Mouse (Mus musculus): Measurements from ENCODE around the gene Pou6f2. TPM values are rescaled to one million over a fixed set of nuclear protein-coding genes. Genes with fewer than 3 reads are reported as not detected.

The Pou6f2 gene
- polyA plus RNA-seq (2012; rRNA removed), result not detected in 2 replicates

DNA sequence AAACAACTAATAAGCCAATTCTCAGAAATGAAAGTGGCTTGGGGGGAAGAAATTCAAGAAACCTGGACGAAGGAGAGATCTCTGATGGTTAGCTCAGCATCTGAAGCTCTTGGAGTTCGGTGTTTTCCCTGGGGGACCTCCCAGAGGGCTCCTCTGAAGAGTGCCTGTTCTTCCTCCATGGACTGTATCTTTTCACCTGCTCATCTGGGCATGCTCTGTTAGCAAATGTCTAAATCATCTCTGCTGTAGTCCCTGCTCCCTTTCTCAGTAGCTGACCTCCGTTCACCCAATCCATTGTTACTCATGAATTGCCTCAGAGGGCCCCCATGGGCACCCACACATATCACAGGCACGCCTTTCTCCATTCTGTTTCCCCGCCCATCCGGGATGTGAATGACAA is at the start of gene Pou6f2:
Pou6f2 (minus strand) TSS at position 101 of the 400 bp plus-strand sequence.
- no peak within 1 kb of the TSS for H3K27ac ChIP-seq (ENCODE audit: insufficient read depth, low read depth, low read length)
- H3K36me3 ChIP-seq (ENCODE audit: control insufficient read depth, insufficient read depth, low read length), result no peaks in the 10 kb centered on the region
- H3K4me1 ChIP-seq (ENCODE audit: control insufficient read depth, insufficient read depth, low read length), result no peaks in the 10 kb centered on the region
- no peaks in the 10 kb centered on the region; the same call in 1 of the 2 replicates for H3K27me3 ChIP-seq (replicated peaks; ENCODE audit: control insufficient read depth, insufficient read depth, low read length)
- no peak for TF ChIP-seq CTCF (conservative IDR thresholded peaks at IDR 0.05; ENCODE audit: insufficient read depth, insufficient read length, low read depth, low read length)
- TF ChIP-seq POLR2A (IDR thresholded peaks at IDR 0.05; ENCODE audit: low read depth, low read length), result no peak
- 83% methylated on average over 6 of the region's 6 CpGs for WGBS
- DNase-seq, result no peak
- no peak within 1 kb of the TSS for H3K4me3 ChIP-seq (ENCODE audit: insufficient read depth, low read depth, low read length)

DNA sequence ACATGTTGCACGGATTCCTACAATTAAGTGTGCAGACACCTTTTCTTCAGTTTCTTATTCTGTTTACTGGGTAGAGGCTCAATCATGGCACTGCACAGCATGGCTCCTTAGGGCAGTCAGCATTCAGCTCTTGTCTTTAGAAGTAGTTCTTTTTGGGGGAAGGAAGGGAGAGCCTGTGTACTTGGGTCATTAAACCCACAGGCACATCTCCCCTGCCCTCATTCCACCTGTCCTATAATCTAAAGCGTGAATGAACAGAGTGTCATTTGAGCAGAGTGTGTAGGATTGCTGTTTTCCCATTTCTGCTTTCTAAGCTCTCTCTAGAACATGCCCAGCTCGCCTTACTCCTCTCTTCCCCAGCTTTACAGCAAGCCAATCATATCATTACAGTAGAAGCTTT is 42.4 kb upstream of the Pou6f2 start:
- Histone ChIP-seq H3K4me3 (ENCODE audit: insufficient read depth, low read depth, low read length) (no peak overlapping the region), H3K27ac (ENCODE audit: insufficient read depth, low read depth, low read length) (no peak overlapping the region), H3K4me1 (ENCODE audit: control insufficient read depth, insufficient read depth, low read length) (no peaks in the 10 kb centered on the region), H3K36me3 (ENCODE audit: control insufficient read depth, insufficient read depth, low read length) (no peaks in the 10 kb centered on the region), H3K27me3 (replicated peaks; ENCODE audit: control insufficient read depth, insufficient read depth, low read length) (no peaks in the 10 kb centered on the region; the same call in 1 of the 2 replicates)
- no peak for TF ChIP-seq POLR2A (IDR thresholded peaks at IDR 0.05; ENCODE audit: low read depth, low read length)
- no peak for TF ChIP-seq CTCF (conservative IDR thresholded peaks at IDR 0.05; ENCODE audit: insufficient read depth, insufficient read length, low read depth, low read length)
- DNase-seq, result no peak
- 36% methylated on average over 3 of the region's 3 CpGs for WGBS

DNA sequence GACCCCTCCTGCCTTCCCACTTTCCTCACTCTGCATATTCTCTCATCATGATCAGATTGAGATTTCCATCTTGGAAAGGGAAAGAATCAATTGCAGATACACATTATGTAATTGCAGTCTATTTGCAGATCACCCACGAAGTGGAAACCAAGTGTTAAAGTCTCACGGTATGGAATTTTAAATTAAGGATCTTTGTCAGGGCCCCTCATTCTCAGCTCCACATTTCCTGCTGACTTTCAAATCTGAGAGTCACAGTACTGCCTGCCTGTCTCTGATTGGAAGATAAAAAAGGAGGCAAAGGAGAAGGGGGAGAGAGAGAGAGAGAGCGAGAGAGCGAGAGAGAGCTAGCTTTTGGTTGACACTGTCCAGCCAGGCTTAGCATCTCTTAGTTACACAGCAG is 9.8 kb downstream of the Pou6f2 start:
- Histone ChIP-seq H3K4me1 (ENCODE audit: control insufficient read depth, insufficient read depth, low read length) (no peaks in the 10 kb centered on the region), H3K27me3 (replicated peaks; ENCODE audit: control insufficient read depth, insufficient read depth, low read length) (no peaks in the 10 kb centered on the region), H3K36me3 (ENCODE audit: control insufficient read depth, insufficient read depth, low read length) (no peaks in the 10 kb centered on the region), H3K4me3 (ENCODE audit: insufficient read depth, low read depth, low read length) (no peak overlapping the region), H3K27ac (ENCODE audit: insufficient read depth, low read depth, low read length) (no peak overlapping the region)
- no peak for DNase-seq
- 87% methylated on average over 4 of the region's 4 CpGs for WGBS
- no peak for TF ChIP-seq POLR2A (IDR thresholded peaks at IDR 0.05; ENCODE audit: low read depth, low read length)
- TF ChIP-seq CTCF (conservative IDR thresholded peaks at IDR 0.05; ENCODE audit: insufficient read depth, insufficient read length, low read depth, low read length), result no peak

DNA sequence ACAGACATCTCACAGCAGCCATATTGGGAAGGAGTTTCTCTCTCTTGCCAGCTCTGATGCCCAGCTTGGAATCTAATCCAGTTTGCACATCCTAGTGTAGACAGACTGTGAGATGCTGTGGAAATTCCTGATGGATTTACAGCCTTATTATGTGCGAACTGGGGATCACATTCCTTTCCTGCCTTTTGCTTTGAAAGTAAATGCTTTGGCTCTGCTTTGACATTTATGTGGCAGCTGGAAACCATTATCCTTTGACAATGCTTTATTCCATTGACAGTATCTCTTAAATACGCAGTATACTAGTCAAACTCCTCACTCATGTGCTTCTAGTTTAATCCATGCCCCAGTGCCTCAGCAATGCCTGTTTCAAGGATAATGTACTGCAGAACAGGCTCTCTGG is 34.1 kb downstream of the Pou6f2 start:
- H3K4me1 ChIP-seq (ENCODE audit: control insufficient read depth, insufficient read depth, low read length), result no peaks in the 10 kb centered on the region
- no peak overlapping the region for H3K27ac ChIP-seq (ENCODE audit: insufficient read depth, low read depth, low read length)
- 18% methylated on average over 2 of the region's 2 CpGs for WGBS
- no peaks in the 10 kb centered on the region for H3K27me3 ChIP-seq (replicated peaks; ENCODE audit: control insufficient read depth, insufficient read depth, low read length)
- no peak overlapping the region for H3K4me3 ChIP-seq (ENCODE audit: insufficient read depth, low read depth, low read length)
- no peak for DNase-seq
- H3K36me3 ChIP-seq (ENCODE audit: control insufficient read depth, insufficient read depth, low read length), result no peaks in the 10 kb centered on the region
- no peak for TF ChIP-seq CTCF (conservative IDR thresholded peaks at IDR 0.05; ENCODE audit: insufficient read depth, insufficient read length, low read depth, low read length)

DNA sequence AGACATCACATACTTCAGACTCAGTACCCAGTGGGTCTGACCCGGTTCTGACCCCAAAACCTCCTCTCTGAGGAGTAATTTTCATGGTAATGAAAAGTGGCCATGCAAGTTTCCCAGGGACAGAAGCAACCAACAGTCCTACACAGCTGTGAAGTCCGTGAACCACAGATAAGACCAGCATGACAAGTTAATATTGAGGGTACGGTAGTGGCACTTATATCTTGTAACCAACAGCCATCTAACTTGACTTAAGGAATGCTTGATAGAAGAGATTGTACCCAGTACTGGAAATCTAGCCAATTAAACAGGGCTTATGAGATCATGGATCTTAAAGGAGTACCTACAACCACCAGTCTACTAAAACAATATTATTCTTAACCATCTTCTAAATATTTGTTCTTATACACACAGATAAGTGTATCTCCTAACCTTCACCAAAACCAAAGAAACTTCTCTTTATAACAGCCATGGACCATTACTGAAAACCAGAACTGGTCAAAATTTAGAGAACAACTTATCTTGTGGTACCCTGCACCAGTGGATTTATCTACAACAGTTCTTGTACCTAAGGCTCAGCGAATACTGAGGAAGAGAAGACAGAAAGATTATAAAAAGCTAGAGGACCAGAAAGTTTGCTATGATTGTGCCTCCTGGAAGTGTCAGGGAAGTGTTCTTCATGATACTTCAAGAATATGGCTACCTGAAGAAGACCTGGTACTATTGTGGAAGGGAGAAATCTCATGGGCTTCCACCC is 52.7 kb downstream of the Pou6f2 start:
- Histone ChIP-seq H3K36me3 (ENCODE audit: control insufficient read depth, insufficient read depth, low read length) (no peaks in the 10 kb centered on the region), H3K4me1 (ENCODE audit: control insufficient read depth, insufficient read depth, low read length) (no peaks in the 10 kb centered on the region), H3K27ac (ENCODE audit: insufficient read depth, low read depth, low read length) (no peak overlapping the region), H3K27me3 (replicated peaks; ENCODE audit: control insufficient read depth, insufficient read depth, low read length) (no peaks in the 10 kb centered on the region), H3K4me3 (ENCODE audit: insufficient read depth, low read depth, low read length) (no peak overlapping the region)
- DNase-seq, result no peak
- TF ChIP-seq POLR2A (IDR thresholded peaks at IDR 0.05; ENCODE audit: low read depth, low read length), result no peak
- no peak for TF ChIP-seq CTCF (conservative IDR thresholded peaks at IDR 0.05; ENCODE audit: insufficient read depth, insufficient read length, low read depth, low read length)
- WGBS, result 69% methylated on average over 4 of the region's 4 CpGs

DNA sequence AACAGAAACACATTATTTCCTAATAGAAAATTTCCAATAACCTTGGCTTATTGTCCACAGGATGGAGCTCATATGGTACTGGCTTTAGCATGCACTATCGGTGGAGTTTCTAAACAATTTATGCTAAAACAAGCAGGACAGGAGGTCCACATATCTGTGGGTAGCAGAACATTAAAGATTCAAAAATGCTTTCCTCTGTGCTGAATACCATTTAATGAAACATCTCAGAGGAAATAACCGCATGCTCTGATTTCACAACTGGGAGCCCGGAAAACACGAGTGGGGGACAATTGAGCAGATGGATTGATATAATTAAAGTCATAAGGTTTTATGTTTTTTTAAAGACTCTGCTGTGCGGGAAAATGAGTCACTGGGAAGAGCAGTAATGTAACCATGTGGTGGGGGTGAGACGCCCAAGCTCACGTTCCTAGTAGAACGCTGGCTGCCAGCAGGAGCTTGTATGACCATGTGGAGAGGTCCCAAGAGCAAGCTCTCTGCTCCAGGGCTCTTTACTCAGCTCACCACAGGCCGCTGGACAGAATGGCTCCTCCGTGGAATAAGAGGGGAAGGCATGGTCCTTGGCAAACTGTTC is 58.5 kb downstream of the Pou6f2 start:
- no peak for DNase-seq
- WGBS, result 71% methylated on average over 10 of the region's 10 CpGs
- Histone ChIP-seq H3K4me3 (ENCODE audit: insufficient read depth, low read depth, low read length) (no peak overlapping the region), H3K27ac (ENCODE audit: insufficient read depth, low read depth, low read length) (no peak overlapping the region), H3K27me3 (replicated peaks; ENCODE audit: control insufficient read depth, insufficient read depth, low read length) (no peaks in the 10 kb centered on the region), H3K4me1 (ENCODE audit: control insufficient read depth, insufficient read depth, low read length) (no peaks in the 10 kb centered on the region), H3K36me3 (ENCODE audit: control insufficient read depth, insufficient read depth, low read length) (no peaks in the 10 kb centered on the region)
- no peak for TF ChIP-seq POLR2A (IDR thresholded peaks at IDR 0.05; ENCODE audit: low read depth, low read length)
- no peak for TF ChIP-seq CTCF (conservative IDR thresholded peaks at IDR 0.05; ENCODE audit: insufficient read depth, insufficient read length, low read depth, low read length)

DNA sequence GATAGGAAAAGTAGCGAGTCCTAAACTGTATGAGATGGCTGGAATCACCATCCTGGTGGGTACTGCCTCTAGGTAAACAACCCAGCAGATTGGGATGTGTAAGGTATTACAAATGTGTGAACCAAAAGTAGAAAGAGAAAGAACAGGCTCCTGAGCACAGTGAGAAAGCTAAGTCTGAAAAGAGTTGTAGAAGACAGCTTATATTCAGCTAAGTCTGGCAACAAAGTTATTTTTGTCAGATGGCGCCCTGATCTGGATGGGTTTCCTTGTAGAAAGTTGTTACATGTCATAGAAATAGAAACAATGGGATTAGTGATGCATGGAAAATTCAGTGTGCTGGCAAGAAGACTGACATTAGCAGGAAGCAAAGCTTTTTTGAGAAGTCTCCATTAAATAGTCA is 59.5 kb downstream of the Pou6f2 start:
- H3K4me3 ChIP-seq (ENCODE audit: insufficient read depth, low read depth, low read length), result no peak overlapping the region
- no peaks in the 10 kb centered on the region for H3K36me3 ChIP-seq (ENCODE audit: control insufficient read depth, insufficient read depth, low read length)
- no peak overlapping the region for H3K27ac ChIP-seq (ENCODE audit: insufficient read depth, low read depth, low read length)
- TF ChIP-seq CTCF (conservative IDR thresholded peaks at IDR 0.05; ENCODE audit: insufficient read depth, insufficient read length, low read depth, low read length) (no peak), POLR2A (IDR thresholded peaks at IDR 0.05; ENCODE audit: low read depth, low read length) (no peak)
- 80% methylated on average over 2 of the region's 2 CpGs for WGBS
- no peaks in the 10 kb centered on the region for H3K4me1 ChIP-seq (ENCODE audit: control insufficient read depth, insufficient read depth, low read length)
- H3K27me3 ChIP-seq (replicated peaks; ENCODE audit: control insufficient read depth, insufficient read depth, low read length), result no peaks in the 10 kb centered on the region
- DNase-seq, result no peak
